Mouse (Mus musculus) lung, embryonic 15.5 days (tissue): ENCODE results near the gene Srp68. TPM values are rescaled to one million over a fixed set of nuclear protein-coding genes. Genes with fewer than 3 reads are reported as not detected.

Experiments
- ATAC-seq: fragments of 200-750 bp; cut with Nextera tagmentation; 2 replicates; pipeline ENCODE4 v1.8.0; 2017; ENCODE audit warnings: moderate number of reproducible peaks, borderline replicate concordance; ENCODE audit not compliant: low FRiP score, low TSS enrichment; ENCODE audit errors: extremely low read depth
- H3K27ac ChIP-seq: fragments of 300-500 bp; sonication (generic); 2 replicates; pipeline ENCODE4 v1.5.1; 2015; ENCODE audit warnings: moderate library complexity, mild to moderate bottlenecking, inconsistent platforms
- H3K27me3 ChIP-seq: fragments of 300-500 bp; sonication (generic); 2 replicates; pipeline ENCODE4 v1.6.1; 2015; ENCODE audit warnings: inconsistent platforms
- H3K36me3 ChIP-seq: fragments of 300-500 bp; sonication (generic); 2 replicates; pipeline ENCODE4 v1.6.1; 2015; ENCODE audit warnings: inconsistent platforms
- H3K4me1 ChIP-seq: fragments of 300-500 bp; sonication (generic); 2 replicates; pipeline ENCODE4 v1.6.1; 2015; ENCODE audit warnings: inconsistent platforms
- H3K4me2 ChIP-seq: fragments of 300-500 bp; sonication (generic); 2 replicates; pipeline ENCODE4 v1.6.1; 2015; ENCODE audit warnings: inconsistent platforms, mild to moderate bottlenecking, moderate library complexity
- H3K4me3 ChIP-seq: fragments of 300-500 bp; sonication (generic); 2 replicates; pipeline ENCODE4 v1.5.1; 2015; ENCODE audit warnings: mild to moderate bottlenecking, inconsistent platforms
- H3K9ac ChIP-seq: fragments of 300-500 bp; sonication (generic); 2 replicates; pipeline ENCODE4 v1.6.1; 2015; ENCODE audit warnings: inconsistent platforms
- H3K9me3 ChIP-seq: fragments of 300-500 bp; sonication (generic); 2 replicates; pipeline ENCODE4 v1.6.1; 2016; ENCODE audit warnings: inconsistent platforms
- WGBS: fragments of 180-500 bp; shearing (Covaris S2); methylation state at CpG from one replicate; pipeline ENCODE4 v1.1.7; 2015; 5-methylcytosine and 5-hydroxymethylcytosine counted together
- polyA plus RNA-seq: library from polyadenylated mRNA; unstranded; fragments of >200 nt; fragmentation: Nextera tagmentation; extraction: Ambion mirVana; gene quantifications from 2 replicates; pipeline ENCODE4 v1.2.1, GENCODE M21; 2015

Gene Srp68
- polyA plus RNA-seq, 1 experiment from 2014 or later, result 95.4 TPM

DNA sequence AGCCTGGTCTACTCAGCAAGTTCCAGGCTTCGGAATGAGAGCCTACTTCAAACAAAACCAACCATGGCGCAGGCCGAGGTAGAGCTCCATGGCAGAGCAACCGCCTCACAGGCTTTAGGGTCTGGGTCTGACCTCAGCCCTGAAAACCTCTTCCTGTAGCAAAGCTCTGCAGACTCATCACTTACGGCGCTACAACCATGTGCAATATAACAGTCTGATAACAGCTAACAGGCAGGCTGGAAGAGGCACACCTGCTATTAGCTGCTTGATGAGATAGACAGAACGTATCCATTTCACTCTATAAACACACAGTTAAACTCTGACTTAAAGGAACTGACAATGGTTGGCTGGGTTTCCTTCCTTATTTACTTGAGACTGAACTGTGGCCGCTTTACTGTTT is 14.6 kb downstream of the Srp68 start:
- H3K9ac ChIP-seq, result no peak overlapping the region
- peaks cover 11% of the 10 kb centered on the region for H3K4me1 ChIP-seq
- 84% methylated on average over 8 of the region's 8 CpGs for WGBS
- no peak for ATAC-seq
- H3K36me3 ChIP-seq, result peaks cover 85% of the 10 kb centered on the region
- no peak overlapping the region for H3K4me2 ChIP-seq
- H3K27me3 ChIP-seq, result no peaks in the 10 kb centered on the region
- no peak overlapping the region for H3K27ac ChIP-seq
- H3K4me3 ChIP-seq, result no peak overlapping the region
- H3K9me3 ChIP-seq, result no peaks in the 10 kb centered on the region

DNA sequence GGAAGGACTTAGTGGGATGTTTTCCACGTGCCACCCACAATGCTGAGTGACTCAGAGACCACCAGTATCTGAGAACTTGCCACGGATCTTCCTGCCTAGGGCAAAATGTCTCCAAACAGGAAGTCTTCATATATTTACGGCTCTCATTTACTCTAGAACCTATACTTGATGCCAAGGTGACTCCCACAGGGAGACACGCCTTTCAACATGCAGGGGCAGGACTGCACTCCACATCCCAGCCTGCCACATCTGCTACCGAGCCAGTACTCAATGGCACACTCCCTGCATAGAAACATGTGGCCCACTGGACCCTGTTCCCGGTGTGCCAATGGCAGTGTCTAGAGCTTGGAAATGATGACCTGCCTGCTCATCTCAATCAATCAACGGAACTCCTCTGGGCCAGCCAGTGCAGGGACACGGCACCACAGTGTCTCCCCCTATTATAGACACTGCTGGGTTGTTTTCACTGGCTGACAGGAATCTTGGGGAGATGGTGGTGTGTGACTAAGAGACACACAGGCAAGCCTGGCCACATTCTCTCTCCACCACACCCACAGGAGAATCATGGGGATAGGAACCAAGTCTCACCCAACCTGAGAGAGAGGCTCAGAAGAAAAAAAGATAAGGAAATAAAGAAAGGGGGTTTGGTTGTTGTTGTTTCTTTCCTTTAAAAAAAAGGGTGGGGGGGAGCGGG is 17.9 kb downstream of the Srp68 start:
- WGBS, result 78% methylated on average over 9 of the region's 9 CpGs
- peaks cover 16% of the 10 kb centered on the region for H3K4me1 ChIP-seq
- no peak overlapping the region for H3K4me3 ChIP-seq
- no peak for ATAC-seq
- no peaks in the 10 kb centered on the region for H3K9me3 ChIP-seq
- no peak overlapping the region for H3K9ac ChIP-seq
- no peak overlapping the region for H3K27ac ChIP-seq
- no peaks in the 10 kb centered on the region for H3K27me3 ChIP-seq
- H3K4me2 ChIP-seq, result no peak overlapping the region
- H3K36me3 ChIP-seq, result peaks cover 84% of the 10 kb centered on the region

GRCm38 (mm10) chr11:116255090-116255981 is 18.7 kb downstream of the Srp68 start:
- peaks cover 16% of the 10 kb centered on the region for H3K4me1 ChIP-seq
- no peak overlapping the region for H3K9ac ChIP-seq
- WGBS, result 76% methylated on average over 22 of the region's 22 CpGs
- peak overlapping the region; percentile 76 for H3K27ac ChIP-seq
- H3K4me3 ChIP-seq, result no peak overlapping the region
- H3K36me3 ChIP-seq, result peaks cover 84% of the 10 kb centered on the region
- no peak overlapping the region for H3K4me2 ChIP-seq
- H3K27me3 ChIP-seq, result no peaks in the 10 kb centered on the region
- H3K9me3 ChIP-seq, result no peaks in the 10 kb centered on the region
- no peak for ATAC-seq

DNA sequence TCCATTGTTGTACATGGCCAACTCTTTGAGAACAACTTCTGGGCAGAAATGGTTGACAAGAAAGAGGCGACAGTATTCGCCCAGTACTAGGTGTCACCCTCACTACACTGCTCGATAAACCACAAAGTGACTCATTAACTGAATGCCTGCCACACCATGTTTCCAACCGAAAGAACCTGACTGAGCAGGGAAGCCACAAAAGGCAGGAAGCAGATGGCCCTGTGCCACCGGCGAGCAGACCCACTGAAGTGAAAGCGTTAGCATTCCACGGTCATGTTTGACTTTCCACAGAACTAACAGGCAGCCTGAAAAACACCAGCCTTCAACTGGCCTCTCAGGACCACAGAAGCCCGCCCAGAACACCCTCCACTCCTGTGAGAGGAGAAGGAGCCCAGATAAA is 19.4 kb downstream of the Srp68 start:
- no peak overlapping the region for H3K4me2 ChIP-seq

DNA sequence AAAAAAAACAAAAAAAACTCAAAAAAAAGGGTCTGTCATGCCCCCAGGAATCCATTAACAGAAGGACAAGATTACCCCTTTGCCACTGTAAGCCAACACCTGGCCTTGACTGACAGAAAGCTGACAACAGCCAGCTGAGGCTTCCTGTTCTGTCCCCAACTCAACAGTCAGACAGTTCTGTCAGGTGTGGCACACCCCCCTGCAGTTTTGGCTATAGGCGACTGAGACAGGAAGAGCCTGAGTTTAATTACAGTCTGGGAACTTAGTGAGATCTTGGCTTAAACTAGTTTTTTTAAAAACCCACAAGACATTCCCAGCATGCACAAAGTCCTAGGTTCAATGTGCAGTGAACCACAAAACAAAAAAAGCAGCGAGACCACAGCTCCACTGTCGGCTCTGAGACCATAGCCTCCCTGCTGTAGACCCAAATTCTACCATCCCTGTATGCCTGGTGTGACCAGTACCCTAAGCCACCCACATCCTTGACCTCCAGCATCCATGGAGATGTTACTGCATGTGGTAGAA is 20.9 kb downstream of the Srp68 start:
- no peak for ATAC-seq
- Histone ChIP-seq H3K9ac (no peak overlapping the region), H3K27ac (no peak overlapping the region), H3K4me3 (no peak overlapping the region), H3K4me1 (peaks cover 11% of the 10 kb centered on the region; the same call in 1 of the 2 replicates), H3K27me3 (no peaks in the 10 kb centered on the region), H3K4me2 (no peak overlapping the region), H3K36me3 (peaks cover 88% of the 10 kb centered on the region), H3K9me3 (no peaks in the 10 kb centered on the region)
- WGBS, result 87% methylated on average over 3 of the region's 3 CpGs

More for the DNA sequence above, 19.4 kb downstream of the Srp68 start:
- 61% methylated on average over 9 of the region's 9 CpGs for WGBS
- no peak overlapping the region for H3K4me3 ChIP-seq
- no peaks in the 10 kb centered on the region for H3K27me3 ChIP-seq
- H3K9ac ChIP-seq, result no peak overlapping the region
- H3K36me3 ChIP-seq, result peaks cover 85% of the 10 kb centered on the region
- peaks cover 14% of the 10 kb centered on the region for H3K4me1 ChIP-seq
- ATAC-seq, result no peak
- H3K27ac ChIP-seq, result peak overlapping the region; percentile 76
- no peaks in the 10 kb centered on the region for H3K9me3 ChIP-seq

DNA sequence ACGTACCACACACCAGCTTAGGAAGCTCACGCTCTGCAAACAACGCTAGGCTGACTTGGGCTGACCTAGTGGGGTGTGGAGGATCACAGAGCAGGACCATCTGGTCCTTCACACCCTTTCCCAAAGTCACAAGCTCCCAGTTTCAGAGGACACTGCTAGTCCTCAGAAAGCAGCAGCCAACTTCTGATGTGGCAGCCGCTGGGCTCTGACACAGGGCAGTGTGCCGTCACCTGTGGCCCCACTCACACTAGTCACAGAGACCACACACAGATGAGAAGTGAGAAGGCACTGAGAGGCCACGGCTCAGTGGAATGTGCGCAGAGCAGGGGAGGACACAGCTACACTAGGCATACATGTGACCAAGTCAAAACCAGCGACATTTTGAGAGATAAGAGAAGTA is 23.1 kb downstream of the Srp68 start:
- Histone ChIP-seq H3K36me3 (peaks cover 93% of the 10 kb centered on the region), H3K4me3 (no peak overlapping the region), H3K9me3 (no peaks in the 10 kb centered on the region), H3K4me1 (peaks cover 11% of the 10 kb centered on the region; the same call in 1 of the 2 replicates), H3K9ac (no peak overlapping the region), H3K4me2 (no peak overlapping the region), H3K27ac (no peak overlapping the region), H3K27me3 (no peaks in the 10 kb centered on the region)
- no peak for ATAC-seq
- 78% methylated on average over 8 of the region's 8 CpGs for WGBS

DNA sequence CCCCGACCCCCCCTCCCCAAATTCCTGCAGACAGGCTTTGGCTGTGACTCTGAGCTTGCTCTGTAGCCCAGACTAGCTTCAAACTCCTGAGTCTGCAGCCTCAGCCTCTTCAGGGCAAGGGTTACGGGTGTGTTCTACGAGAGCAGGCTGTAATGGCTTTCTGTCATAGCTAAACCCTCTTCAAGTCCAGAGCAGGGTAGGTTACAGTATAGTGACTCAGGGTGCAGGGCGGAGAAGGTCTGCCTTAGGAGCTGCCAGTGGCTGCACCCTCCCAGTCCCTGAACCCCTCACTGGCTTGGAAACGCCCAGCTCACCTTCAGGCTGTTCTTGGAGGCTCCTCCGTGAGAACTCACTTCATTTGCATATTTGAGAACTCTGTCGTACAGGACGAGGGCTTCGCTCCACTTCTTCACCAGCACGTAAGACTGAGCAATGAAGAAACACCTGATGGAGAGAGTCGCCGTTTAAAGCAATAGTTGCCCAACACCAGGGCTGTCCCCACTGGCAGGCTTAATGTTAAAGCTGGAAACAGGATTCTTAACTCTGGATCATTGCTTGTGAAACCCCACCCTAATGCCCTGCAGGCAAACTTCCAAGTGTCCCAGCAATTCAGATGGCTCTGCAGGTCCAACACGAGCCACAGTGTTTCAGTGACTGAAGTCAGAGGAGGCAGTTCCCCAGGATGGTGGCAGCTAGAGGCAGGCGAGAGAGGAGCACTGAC is 26.4 kb downstream of the Srp68 start:
- WGBS, result 77% methylated on average over 14 of the region's 14 CpGs
- Histone ChIP-seq H3K4me1 (no peaks in the 10 kb centered on the region), H3K27ac (no peak overlapping the region), H3K9me3 (no peaks in the 10 kb centered on the region), H3K4me2 (no peak overlapping the region), H3K4me3 (no peak overlapping the region), H3K27me3 (no peaks in the 10 kb centered on the region), H3K9ac (no peak overlapping the region), H3K36me3 (peaks cover 88% of the 10 kb centered on the region)
- ATAC-seq, result no peak

- H3K9ac ChIP-seq, result no peak overlapping the region
- WGBS, result 76% methylated on average over 6 of the region's 6 CpGs
- H3K9me3 ChIP-seq, result no peaks in the 10 kb centered on the region
- no peak overlapping the region for H3K4me2 ChIP-seq
- no peaks in the 10 kb centered on the region for H3K27me3 ChIP-seq
- H3K36me3 ChIP-seq, result peaks cover 67% of the 10 kb centered on the region
- H3K27ac ChIP-seq, result no peak overlapping the region
- no peak for ATAC-seq
- no peaks in the 10 kb centered on the region for H3K4me1 ChIP-seq
- no peak overlapping the region for H3K4me3 ChIP-seq
These were observed 28.4 kb downstream of the Srp68 start for GRCm38 (mm10) chr11:116245616-116246015.

GRCm38 (mm10) chr11:116244580-116244979 is 29.4 kb downstream of the Srp68 start:
- H3K27ac ChIP-seq, result no peak overlapping the region
- H3K9ac ChIP-seq, result no peak overlapping the region
- ATAC-seq, result no peak
- no peak overlapping the region for H3K4me2 ChIP-seq
- H3K4me3 ChIP-seq, result no peak overlapping the region
- H3K36me3 ChIP-seq, result peaks cover 57% of the 10 kb centered on the region
- WGBS, result 79% methylated on average over 8 of the region's 8 CpGs
- no peaks in the 10 kb centered on the region for H3K9me3 ChIP-seq
- no peaks in the 10 kb centered on the region for H3K27me3 ChIP-seq
- peaks cover 3% of the 10 kb centered on the region; the same call in 1 of the 2 replicates for H3K4me1 ChIP-seq

DNA sequence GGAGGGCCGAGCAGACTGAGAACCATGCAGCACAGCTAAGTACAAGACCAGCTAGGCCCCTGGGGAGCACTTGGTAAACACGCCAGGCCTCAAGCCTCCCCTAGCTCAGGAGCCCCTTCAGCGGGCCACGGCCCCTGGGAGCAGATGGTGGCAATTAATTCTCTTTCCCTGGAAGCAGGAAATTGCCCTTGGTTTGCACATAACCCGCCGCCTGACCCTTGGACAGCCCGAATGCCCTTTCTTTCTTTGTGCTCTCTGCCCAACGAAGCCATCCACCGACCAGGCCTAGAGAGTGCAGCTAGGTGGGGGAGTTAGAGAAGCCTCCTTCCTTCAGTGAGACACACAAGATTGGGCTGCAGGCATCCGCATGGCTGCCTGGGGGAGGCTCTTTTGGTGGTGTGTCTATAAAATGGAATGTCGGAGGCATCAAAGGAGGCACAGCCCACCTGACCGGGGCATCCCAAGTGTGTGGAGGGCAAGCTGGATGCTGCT is 32.2 kb downstream of the Srp68 start:
- Histone ChIP-seq H3K9me3 (no peaks in the 10 kb centered on the region), H3K4me2 (no peak overlapping the region), H3K4me3 (no peak overlapping the region), H3K27me3 (peaks cover 20% of the 10 kb centered on the region; the same call in 1 of the 2 replicates), H3K9ac (no peak overlapping the region), H3K4me1 (peaks cover 6% of the 10 kb centered on the region; the same call in 1 of the 2 replicates), H3K27ac (no peak overlapping the region), H3K36me3 (peaks cover 29% of the 10 kb centered on the region)
- ATAC-seq, result no peak
- 58% methylated on average over 12 of the region's 12 CpGs for WGBS

DNA sequence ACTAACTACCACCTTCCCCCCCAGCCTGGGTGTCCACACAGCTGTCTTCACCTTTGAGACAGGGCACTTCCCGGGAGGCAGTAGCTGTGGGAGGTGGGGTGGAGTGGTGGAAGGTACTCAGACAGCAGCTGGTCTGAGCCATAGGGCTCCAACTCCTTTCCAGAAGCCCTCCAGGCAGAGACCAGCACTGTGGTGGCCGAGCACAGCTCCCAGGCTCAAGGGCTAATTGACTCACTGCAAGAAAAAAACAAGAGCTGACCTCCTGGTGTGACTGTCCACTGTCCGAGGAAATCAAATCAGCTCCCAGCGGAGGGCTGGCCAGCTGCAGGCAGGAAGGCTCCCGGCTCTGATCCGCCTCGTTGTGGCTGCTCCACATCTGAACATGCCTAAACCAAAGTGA is 34.2 kb downstream of the Srp68 start:
- Histone ChIP-seq H3K4me2 (no peak overlapping the region), H3K9ac (no peak overlapping the region), H3K27ac (no peak overlapping the region), H3K27me3 (peaks cover 20% of the 10 kb centered on the region; the same call in 1 of the 2 replicates), H3K4me1 (peaks cover 6% of the 10 kb centered on the region; the same call in 1 of the 2 replicates), H3K36me3 (peaks cover 9% of the 10 kb centered on the region), H3K4me3 (no peak overlapping the region), H3K9me3 (no peaks in the 10 kb centered on the region)
- ATAC-seq, result no peak
- 28% methylated on average over 7 of the region's 7 CpGs for WGBS
